Mouse (Mus musculus): Measurements from ENCODE around the gene Pld4.

GRCm38 (mm10) chr12:112759471-112759870 lies 984 bp upstream of the Pld4 start:
- TF ChIP-seq CTCF (conservative IDR thresholded peaks at IDR 0.05; ENCODE audit: insufficient read depth, insufficient read length, low read depth, low read length) (no peak), POLR2A (IDR thresholded peaks at IDR 0.05; ENCODE audit: low read depth, low read length) (no peak)

Data from kidney, adult 2 months (tissue).